In the genomic region with DNA sequence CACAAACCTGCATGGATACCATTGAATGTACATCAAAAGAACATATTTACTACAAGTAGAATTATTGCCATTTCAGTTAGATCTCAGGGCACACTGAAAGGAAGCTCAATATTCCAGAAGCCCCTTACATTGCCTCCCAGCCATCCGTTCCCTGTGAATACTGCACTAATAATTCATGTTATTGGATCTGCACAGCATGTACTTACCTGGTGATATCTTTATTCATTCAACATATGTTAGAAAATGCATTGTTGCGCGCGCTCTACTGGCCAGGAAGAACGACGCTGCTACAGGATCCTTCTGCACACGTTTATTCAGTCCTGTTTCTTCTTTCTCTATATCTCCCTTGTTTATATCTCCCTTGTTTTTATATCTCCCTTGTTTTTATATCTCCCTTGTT, we compare ENCODE assay signal across 6 mouse cellular contexts.
DNase-seq lines count a peak whose midpoint lies in the region; ATAC-seq and TF ChIP-seq lines count a peak whose summit lies in the region.
"Not testable (repeated sequence)": the region's sequence is repeated elsewhere in the genome, so short reads cannot be mapped to it uniquely, and the experiment has no call there.

No protein-coding gene starts in this region.

- ATAC-seq in hindbrain, embryonic 14.5 days (ENCODE audit: low FRiP score): not testable (repeated sequence)
- ATAC-seq in hindbrain, embryonic 16.5 days: peak; percentile 40; the same call in 1 of the 2 replicates
- 0 out of 2 replicates have a peak, but pooled peaks have one; percentile 50 for ATAC-seq in midbrain, embryonic 14.5 days (ENCODE audit: low FRiP score, low TSS enrichment)
- ATAC-seq in midbrain, embryonic 16.5 days: peak; percentile 68; the same call in 1 of the 2 replicates
- peak; percentile 50; the same call in 1 of the 2 replicates for ATAC-seq in neural tube, embryonic 13.5 days (ENCODE audit: low read depth)

- H3K4me2 ChIP-seq in hindbrain, embryonic 14.5 days (replicated peaks): peak overlapping the region; percentile 31
- 0 out of 2 replicates have a peak overlapping the region, but pooled peaks have one; percentile 21 for H3K4me2 ChIP-seq in hindbrain, embryonic 16.5 days (ENCODE audit: low read length)
- H3K4me2 ChIP-seq in midbrain, embryonic 14.5 days (ENCODE audit: low read length): peak overlapping the region; percentile 29; the same call in 1 of the 2 replicates
- peak overlapping the region; percentile 36 for H3K4me2 ChIP-seq in midbrain, embryonic 16.5 days (ENCODE audit: low read length)
- H3K4me2 ChIP-seq in neural tube, embryonic 13.5 days: not testable (repeated sequence)

- not testable (repeated sequence) for H3K4me1 ChIP-seq in hindbrain, embryonic 14.5 days (replicated peaks; ENCODE audit: control insufficient read depth, insufficient read depth, low read length); hindbrain, embryonic 16.5 days (ENCODE audit: control insufficient read depth, insufficient read depth, low read depth, low read length); midbrain, embryonic 14.5 days (ENCODE audit: control insufficient read depth, insufficient read depth, low read length); midbrain, embryonic 16.5 days (ENCODE audit: control insufficient read depth, insufficient read depth, low read length); neural tube, embryonic 13.5 days (replicated peaks)

- H3K4me3 ChIP-seq in hindbrain, embryonic 14.5 days (replicated peaks; ENCODE audit: low read length); hindbrain, embryonic 16.5 days (ENCODE audit: low read length); midbrain, embryonic 14.5 days (replicated peaks; ENCODE audit: low read depth, low read length); midbrain, embryonic 16.5 days (ENCODE audit: low read depth, low read length); neural tube, embryonic 13.5 days: not testable (repeated sequence)

- TF ChIP-seq CTCF in brain, embryonic 14.5 days (IDR thresholded peaks at IDR 0.05; ENCODE audit: borderline replicate concordance, extremely low read depth, insufficient read depth, insufficient read length): not testable (repeated sequence)

- H3K36me3 ChIP-seq in hindbrain, embryonic 14.5 days (replicated peaks; ENCODE audit: control insufficient read depth, insufficient read depth); hindbrain, embryonic 16.5 days (ENCODE audit: control insufficient read depth, insufficient read depth, low read length); midbrain, embryonic 14.5 days (ENCODE audit: control insufficient read depth, insufficient read depth, low read length); midbrain, embryonic 16.5 days (ENCODE audit: control insufficient read depth, insufficient read depth, low read length); neural tube, embryonic 13.5 days: not testable (repeated sequence)

- TF ChIP-seq POLR2A in brain, embryonic 14.5 days (IDR thresholded peaks at IDR 0.05; ENCODE audit: borderline replicate concordance, extremely low read depth, insufficient read depth, insufficient read length, poor library complexity, severe bottlenecking): not testable (repeated sequence)

- not testable (repeated sequence) for H3K27me3 ChIP-seq in hindbrain, embryonic 14.5 days (ENCODE audit: control insufficient read depth, insufficient read depth, low read length); hindbrain, embryonic 16.5 days (replicated peaks; ENCODE audit: control insufficient read depth, insufficient read depth, low read length); midbrain, embryonic 14.5 days (ENCODE audit: control insufficient read depth, insufficient read depth, low read length); midbrain, embryonic 16.5 days (ENCODE audit: control insufficient read depth, insufficient read depth, low read depth, low read length); neural tube, embryonic 13.5 days

- H3K27ac ChIP-seq in hindbrain, embryonic 14.5 days; hindbrain, embryonic 16.5 days (ENCODE audit: low read depth, low read length); midbrain, embryonic 14.5 days (replicated peaks; ENCODE audit: low read depth, low read length); midbrain, embryonic 16.5 days (ENCODE audit: low read length); neural tube, embryonic 13.5 days (replicated peaks): not testable (repeated sequence)

- not testable (repeated sequence) for H3K9ac ChIP-seq in hindbrain, embryonic 14.5 days; hindbrain, embryonic 16.5 days (ENCODE audit: low read depth, low read length); midbrain, embryonic 14.5 days (replicated peaks; ENCODE audit: low read length); midbrain, embryonic 16.5 days (ENCODE audit: low read depth, low read length); neural tube, embryonic 13.5 days

- WGBS in hindbrain, embryonic 14.5 days: 76% methylated on average over 7 of the region's 7 CpGs
- 70% methylated on average over 7 of the region's 7 CpGs for WGBS in hindbrain, embryonic 16.5 days
- 78% methylated on average over 7 of the region's 7 CpGs for WGBS in midbrain, embryonic 14.5 days
- WGBS in midbrain, embryonic 16.5 days: 72% methylated on average over 7 of the region's 7 CpGs
- 78% methylated on average over 7 of the region's 7 CpGs for WGBS in neural tube, embryonic 13.5 days

- DNase-seq in brain, embryonic 14.5 days (ENCODE audit: low read depth): peak; percentile 30
- not testable (repeated sequence) for DNase-seq in hindbrain, embryonic 14.5 days (ENCODE audit: low spot score)
- DNase-seq in midbrain, embryonic 14.5 days: peak; percentile 32

- not testable (repeated sequence) for H3K9me3 ChIP-seq in hindbrain, embryonic 14.5 days (ENCODE audit: control insufficient read depth, low read length); hindbrain, embryonic 16.5 days (ENCODE audit: control insufficient read depth, low read length); midbrain, embryonic 14.5 days (ENCODE audit: control insufficient read depth, low read length); midbrain, embryonic 16.5 days (replicated peaks; ENCODE audit: control insufficient read depth, low read length, poor library complexity, severe bottlenecking); neural tube, embryonic 13.5 days
